Comparison of ENCODE assay signal across 8 mouse cellular contexts in the genomic region with DNA sequence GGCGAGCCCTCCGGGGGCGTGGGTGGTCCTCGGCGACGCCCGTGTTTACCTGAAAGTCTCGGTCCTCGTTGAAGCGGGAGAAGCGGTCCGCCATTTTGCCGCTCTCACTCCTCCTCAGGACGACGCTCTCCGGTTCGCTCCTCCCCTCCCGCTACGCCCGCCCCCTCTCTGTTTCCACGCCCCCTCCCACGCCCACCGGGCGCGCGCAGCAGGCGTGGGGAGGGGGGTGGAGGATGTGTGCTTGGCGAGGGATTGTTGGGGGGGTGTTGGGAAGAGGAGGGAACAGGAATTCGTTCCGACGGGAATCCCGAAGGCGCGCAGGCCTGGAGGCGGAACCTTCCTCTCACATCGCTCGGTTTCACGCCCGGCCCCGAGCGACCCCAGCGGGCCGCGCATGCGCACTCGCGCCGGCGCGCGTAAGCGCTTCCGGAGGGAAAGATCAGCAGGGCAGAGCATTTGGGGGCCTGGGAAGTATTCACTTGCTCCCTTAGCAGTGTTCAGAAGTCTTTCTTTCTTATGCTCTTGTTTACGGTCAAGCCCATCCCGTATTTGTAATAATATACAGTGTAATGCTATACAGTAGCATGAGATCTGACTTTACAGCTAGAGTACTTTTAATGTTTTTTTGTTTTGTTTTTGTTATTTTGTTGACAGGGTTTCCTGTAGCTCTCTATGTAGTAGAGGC. TPM values are rescaled to one million over a fixed set of nuclear protein-coding genes. Genes with fewer than 3 reads are reported as not detected.
DNase-seq lines count a peak whose midpoint lies in the region; ATAC-seq lines count a peak whose summit lies in the region.

A gene (minus strand): TSS at position 362 of the 685 bp plus-strand sequence.

- no peaks in the 10 kb centered on the region for H3K36me3 ChIP-seq in forebrain, embryonic 14.5 days (ENCODE audit: control insufficient read depth, insufficient read depth, low read length)
- no peaks in the 10 kb centered on the region for H3K36me3 ChIP-seq in neural tube, embryonic 15.5 days

- no peaks in the 10 kb centered on the region for H3K27me3 ChIP-seq in forebrain, embryonic 14.5 days (replicated peaks; ENCODE audit: control insufficient read depth, insufficient read depth, low read length)
- no peaks in the 10 kb centered on the region for H3K27me3 ChIP-seq in neural tube, embryonic 15.5 days (replicated peaks)

- H3K27ac ChIP-seq in forebrain, embryonic 14.5 days (ENCODE audit: low read depth, low read length): peak within 1 kb of the TSS; percentile 90
- peak within 1 kb of the TSS; percentile 97 for H3K27ac ChIP-seq in neural tube, embryonic 15.5 days (replicated peaks)

- no peaks in the 10 kb centered on the region for H3K9me3 ChIP-seq in forebrain, embryonic 14.5 days (replicated peaks; ENCODE audit: control insufficient read depth, low read length)
- no peaks in the 10 kb centered on the region for H3K9me3 ChIP-seq in neural tube, embryonic 15.5 days (replicated peaks)

- peak within 1 kb of the TSS; percentile 87 for H3K4me3 ChIP-seq in forebrain, embryonic 14.5 days (ENCODE audit: low read depth, low read length)
- H3K4me3 ChIP-seq in neural tube, embryonic 15.5 days (replicated peaks): peak within 1 kb of the TSS; percentile 73

- H3K9ac ChIP-seq in forebrain, embryonic 14.5 days (ENCODE audit: low read length): peak within 1 kb of the TSS; percentile 93
- H3K9ac ChIP-seq in neural tube, embryonic 15.5 days (replicated peaks): peak within 1 kb of the TSS; percentile 98

- peak; percentile 96 for ATAC-seq in forebrain, embryonic 14.5 days
- peak; percentile 96 for ATAC-seq in neural tube, embryonic 15.5 days (ENCODE audit: low FRiP score)

- peak within 1 kb of the TSS; percentile 80 for H3K4me2 ChIP-seq in forebrain, embryonic 14.5 days (ENCODE audit: low read length)
- peak within 1 kb of the TSS; percentile 70 for H3K4me2 ChIP-seq in neural tube, embryonic 15.5 days

- WGBS in forebrain, embryonic 14.5 days: under 1% methylated on average over 36 of the region's 55 CpGs
- under 1% methylated on average over 47 of the region's 55 CpGs for WGBS in neural tube, embryonic 15.5 days

- peak; percentile 99 for DNase-seq in ES-CJ7 (ENCODE audit: low read depth, low spot score)
- peak; percentile 94 for DNase-seq in cerebellum, adult 11 months
- DNase-seq in forebrain, embryonic 14.5 days (ENCODE audit: low spot score): peak; percentile 99
- peak; percentile 95 for DNase-seq in heart, postnatal 14 days
- peak; percentile 96 for DNase-seq in layer of hippocampus, adult 11-12 months (ENCODE audit: low spot score)
- DNase-seq in lung, adult 18-20 months: peak; percentile 94 to 96
- peak; percentile 98 for DNase-seq in testis, postnatal 14 days (ENCODE audit: low spot score)

- H3K4me1 ChIP-seq in forebrain, embryonic 14.5 days (ENCODE audit: control insufficient read depth, insufficient read depth, low read length): peaks cover 16% of the 10 kb centered on the region
- peaks cover 36% of the 10 kb centered on the region for H3K4me1 ChIP-seq in neural tube, embryonic 15.5 days

- intact Hi-C loops in heart, postnatal 14 days (cut with DNase I): loop anchor here (5.0 to 10.0 kb wide), 2 partner anchors 69 to 241 kb away; a partner anchor contains a TSS

RNA-seq across cellular contexts. Expression of the gene that starts here (rescaled TPM):
- 32.6 and 47.7 TPM in 2 replicates for polyA plus RNA-seq in forebrain, embryonic 14.5 days (2014; fragmentation: Nextera tagmentation; extraction: Ambion mirVana)
- total RNA-seq in heart, postnatal 14 days (2021): 10 to 100 TPM; 24.7 to 25.7 TPM
- 68.2 and 71.6 TPM in 2 replicates for polyA plus RNA-seq in neural tube, embryonic 15.5 days (2015; fragmentation: Nextera tagmentation; extraction: Ambion mirVana)

Comparison
In these comparisons a context has a peak if more than half of its experiments do, and no peak if none do; other contexts are left out.
1. Peak in every context shown above with its lines: DNase-seq, ATAC-seq, H3K4me3 ChIP-seq and H3K27ac ChIP-seq.